Mouse (Mus musculus) neural tube, embryonic 12.5 days (tissue): ENCODE measurements around the gene Fam206a. TPM values are rescaled to one million over a fixed set of nuclear protein-coding genes. Genes with fewer than 3 reads are reported as not detected.
A peak's percentile ranks its signal among the peaks of the same experiment; 100 is the strongest.

ENCODE experiments used
- ATAC-seq: fragments of 200-750 bp; cut with Nextera tagmentation; 2 replicates; pipeline ENCODE4 v1.8.0; 2017; ENCODE audit warnings: low read depth, mild to moderate bottlenecking, moderate TSS enrichment, moderate library complexity; ENCODE audit not compliant: low FRiP score
- H3K27ac ChIP-seq: fragments of 300-500 bp; sonication (generic); 2 replicates; pipeline ENCODE4 v1.5.1; 2016
- H3K27me3 ChIP-seq: fragments of 300-500 bp; sonication (generic); replicated peaks from 2 replicates; pipeline ENCODE4 v1.6.1; 2016; ENCODE audit warnings: mild to moderate bottlenecking
- H3K36me3 ChIP-seq: fragments of 300-500 bp; sonication (generic); 2 replicates; pipeline ENCODE4 v1.6.1; 2016; ENCODE audit warnings: mild to moderate bottlenecking
- H3K4me1 ChIP-seq: fragments of 300-500 bp; sonication (generic); 2 replicates; pipeline ENCODE4 v1.6.1; 2016
- H3K4me2 ChIP-seq: fragments of 300-500 bp; sonication (generic); replicated peaks from 2 replicates; pipeline ENCODE4 v1.6.1; 2016; ENCODE audit warnings: mild to moderate bottlenecking
- H3K4me3 ChIP-seq: fragments of 300-500 bp; sonication (generic); 2 replicates; pipeline ENCODE4 v1.5.1; 2016
- H3K9ac ChIP-seq: fragments of 300-500 bp; sonication (generic); 2 replicates; pipeline ENCODE4 v1.6.1; 2016; ENCODE audit warnings: mild to moderate bottlenecking
- H3K9me3 ChIP-seq: fragments of 300-500 bp; sonication (generic); 2 replicates; pipeline ENCODE4 v1.6.1; 2016; ENCODE audit warnings: mild to moderate bottlenecking
- WGBS: fragments of 180-500 bp; shearing (Covaris S2); methylation state at CpG from one replicate; pipeline ENCODE4 v1.1.7; 2016; 5-methylcytosine and 5-hydroxymethylcytosine counted together
- polyA plus RNA-seq: library from polyadenylated mRNA; unstranded; fragments of >200 nt; fragmentation: Nextera tagmentation; extraction: Ambion mirVana; gene quantifications from 2 replicates; pipeline ENCODE4 v1.2.1, GENCODE M21; 2016

Gene Fam206a
- polyA plus RNA-seq, 1 experiment from 2014 or later: 21.2 TPM

DNA sequence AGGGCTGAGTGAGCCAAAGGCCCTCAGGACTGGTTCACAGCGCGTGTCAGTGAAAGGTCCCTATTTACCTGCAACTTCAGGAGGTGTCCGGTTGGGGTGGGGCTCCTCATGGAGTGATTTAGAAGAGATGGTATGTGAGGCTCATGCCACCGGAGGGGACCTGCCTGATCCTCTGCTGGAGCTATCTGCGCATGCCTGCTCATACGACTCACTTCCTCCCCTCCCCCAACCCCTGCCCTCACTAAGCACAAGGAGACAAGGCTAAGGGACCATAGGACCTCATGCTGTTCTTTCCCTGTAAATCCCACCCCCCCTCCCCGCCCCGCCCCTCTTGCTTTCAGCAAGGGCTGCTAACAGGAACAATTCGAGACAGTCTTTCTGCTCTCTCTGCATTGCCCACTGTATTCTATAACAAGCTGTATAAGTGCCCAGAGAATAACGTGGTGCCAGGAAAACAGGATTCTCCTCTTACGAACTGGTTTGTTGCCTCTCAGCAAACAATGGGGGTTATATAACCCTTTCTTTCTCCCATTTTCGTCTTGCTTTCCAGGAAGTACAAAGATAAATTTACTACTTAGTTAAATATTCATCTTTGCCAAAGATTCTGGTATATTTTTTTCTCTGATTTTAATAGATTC is 43.9 kb downstream of the Fam206a start:
- 0 out of 2 replicates have a peak, but pooled peaks have one; percentile 21 for ATAC-seq
- Histone ChIP-seq H3K36me3 (peaks cover 34% of the 10 kb centered on the region), H3K4me2 (no peak overlapping the region), H3K9ac (no peak overlapping the region), H3K4me3 (no peak overlapping the region), H3K9me3 (no peaks in the 10 kb centered on the region), H3K27ac (no peak overlapping the region), H3K4me1 (no peaks in the 10 kb centered on the region), H3K27me3 (no peaks in the 10 kb centered on the region)
- WGBS: 56% methylated on average over 12 of the region's 12 CpGs

DNA sequence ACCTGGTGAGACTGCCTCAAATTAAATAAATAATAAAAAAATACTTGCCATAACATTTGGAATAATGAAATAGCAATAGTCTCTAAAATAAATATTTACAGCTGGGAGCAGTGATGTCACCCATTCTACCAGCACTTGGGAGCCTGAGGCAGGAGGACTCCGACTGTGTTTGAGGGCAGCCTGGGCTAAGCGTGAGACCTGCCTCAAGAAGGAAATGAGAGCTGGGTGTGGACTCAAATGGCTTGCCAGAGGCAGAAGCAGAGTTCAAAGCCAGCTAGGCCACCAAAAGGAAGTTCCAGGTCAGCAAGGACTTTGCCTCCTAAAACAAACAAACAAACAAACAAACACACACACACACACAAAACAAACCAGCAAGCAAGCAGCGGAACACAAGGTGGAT is 45.3 kb downstream of the Fam206a start:
- Histone ChIP-seq H3K9ac (no peak overlapping the region), H3K36me3 (peaks cover 21% of the 10 kb centered on the region), H3K9me3 (no peaks in the 10 kb centered on the region), H3K27me3 (no peaks in the 10 kb centered on the region), H3K27ac (no peak overlapping the region), H3K4me1 (no peaks in the 10 kb centered on the region), H3K4me2 (no peak overlapping the region), H3K4me3 (no peak overlapping the region)
- ATAC-seq: no peak
- WGBS: 86% methylated on average over 3 of the region's 3 CpGs

DNA sequence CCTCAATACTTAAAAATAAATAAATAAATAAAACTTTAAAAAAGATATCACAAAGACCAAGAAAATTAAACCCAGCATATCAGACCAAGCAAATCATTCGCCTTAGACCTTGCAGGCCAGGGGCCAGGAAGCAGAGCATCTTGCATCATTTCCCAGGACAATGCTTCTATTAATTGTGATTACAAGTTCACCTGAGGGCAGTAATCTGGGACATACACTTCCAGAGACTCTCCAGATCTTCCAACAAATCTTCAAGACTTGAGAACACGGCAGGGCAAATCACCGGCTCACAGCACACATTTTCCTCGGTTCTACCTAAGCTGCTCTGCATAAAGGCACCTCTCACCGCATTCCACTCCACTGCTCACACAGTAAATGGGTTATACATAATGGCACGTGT is 45.9 kb downstream of the Fam206a start:
- H3K9ac ChIP-seq: no peak overlapping the region
- H3K4me1 ChIP-seq: no peaks in the 10 kb centered on the region
- H3K4me2 ChIP-seq: no peak overlapping the region
- no peaks in the 10 kb centered on the region for H3K27me3 ChIP-seq
- H3K36me3 ChIP-seq: peaks cover 20% of the 10 kb centered on the region
- H3K4me3 ChIP-seq: no peak overlapping the region
- H3K9me3 ChIP-seq: no peaks in the 10 kb centered on the region
- H3K27ac ChIP-seq: no peak overlapping the region
- ATAC-seq: no peak
- WGBS: 92% methylated on average over 6 of the region's 6 CpGs

DNA sequence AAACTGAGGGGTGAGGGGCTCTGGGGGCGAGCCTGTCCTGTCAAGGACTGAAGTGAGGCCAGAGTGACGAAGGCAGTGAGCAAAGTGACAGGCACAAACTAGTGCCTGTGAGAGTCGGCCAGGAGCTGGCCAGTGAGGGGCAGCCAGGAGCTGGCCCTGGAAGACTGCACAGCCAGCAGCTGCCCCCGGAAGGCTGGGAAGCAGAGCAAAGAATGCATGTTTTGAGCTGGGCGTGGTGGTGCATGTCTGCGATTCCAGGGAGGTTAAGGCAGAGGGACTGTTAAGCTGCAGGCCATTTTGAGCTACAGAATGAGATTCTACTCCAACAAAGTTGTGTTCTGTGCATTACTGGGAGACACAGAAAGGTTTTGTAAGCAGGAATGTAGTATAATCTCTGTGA is 48.6 kb downstream of the Fam206a start:
- Histone ChIP-seq H3K36me3 (peaks cover 2% of the 10 kb centered on the region), H3K27me3 (no peaks in the 10 kb centered on the region), H3K9me3 (no peaks in the 10 kb centered on the region), H3K27ac (no peak overlapping the region), H3K4me2 (no peak overlapping the region), H3K9ac (no peak overlapping the region), H3K4me3 (no peak overlapping the region), H3K4me1 (no peaks in the 10 kb centered on the region)
- WGBS: 60% methylated on average over 6 of the region's 6 CpGs
- no peak for ATAC-seq

DNA sequence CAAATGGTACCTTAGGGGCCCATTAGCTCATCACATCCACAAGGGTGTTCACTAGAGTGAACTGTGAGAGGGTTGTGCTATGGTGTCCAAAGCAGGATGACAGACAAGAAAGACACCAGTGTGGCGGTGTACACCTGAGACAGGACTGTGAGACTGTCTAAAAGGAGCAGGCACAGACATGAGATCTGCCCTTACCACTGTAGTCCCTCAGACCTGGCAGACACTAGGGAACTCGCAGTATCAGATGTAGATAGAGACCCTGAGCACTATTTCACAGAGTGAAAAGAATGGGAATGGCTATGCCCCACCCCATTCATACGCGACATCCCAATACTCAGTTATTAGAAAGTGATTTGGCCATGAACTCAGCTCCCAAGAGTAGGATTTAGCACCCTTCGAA is 53.8 kb downstream of the Fam206a start:
- H3K9ac ChIP-seq: no peak overlapping the region
- H3K4me1 ChIP-seq: no peaks in the 10 kb centered on the region
- no peaks in the 10 kb centered on the region for H3K9me3 ChIP-seq
- H3K27me3 ChIP-seq: no peaks in the 10 kb centered on the region
- no peak overlapping the region for H3K4me3 ChIP-seq
- WGBS: 91% methylated on average over 5 of the region's 5 CpGs
- no peak for ATAC-seq
- H3K27ac ChIP-seq: no peak overlapping the region
- H3K4me2 ChIP-seq: no peak overlapping the region
- H3K36me3 ChIP-seq: no peaks in the 10 kb centered on the region; the same call in 1 of the 2 replicates

DNA sequence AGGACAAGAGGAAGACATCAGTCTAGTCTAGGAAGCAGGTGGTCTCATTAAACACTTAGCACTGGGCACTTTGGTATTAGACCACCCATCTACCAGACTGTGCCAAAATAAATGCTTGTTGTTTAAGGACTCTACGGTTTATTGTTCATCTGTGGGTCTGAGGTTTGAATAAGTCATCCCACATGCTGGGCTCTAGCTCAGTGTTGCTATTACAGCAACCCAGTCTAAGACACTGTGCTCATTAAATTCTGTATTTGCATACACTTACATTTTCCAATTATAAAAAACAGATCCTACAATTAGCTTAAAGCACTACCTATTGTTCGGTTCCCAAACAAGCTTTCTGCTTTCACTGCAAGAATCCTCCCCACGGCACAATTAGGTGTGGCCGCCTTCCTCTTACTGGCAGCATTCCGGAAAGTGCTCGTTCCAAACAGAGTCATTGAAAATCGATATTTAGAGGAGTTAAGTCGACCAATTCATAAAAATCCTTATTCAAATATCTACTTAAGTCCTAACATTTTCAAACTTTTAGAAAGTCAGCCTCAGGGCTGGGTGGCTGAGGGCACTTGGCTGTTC is 54.3 kb downstream of the Fam206a start:
- H3K4me2 ChIP-seq: no peak overlapping the region
- H3K27me3 ChIP-seq: no peaks in the 10 kb centered on the region
- ATAC-seq: no peak
- no peak overlapping the region for H3K9ac ChIP-seq
- H3K36me3 ChIP-seq: no peaks in the 10 kb centered on the region; the same call in 1 of the 2 replicates
- no peak overlapping the region for H3K4me3 ChIP-seq
- WGBS: 91% methylated on average over 8 of the region's 8 CpGs
- H3K9me3 ChIP-seq: no peaks in the 10 kb centered on the region
- no peaks in the 10 kb centered on the region for H3K4me1 ChIP-seq
- H3K27ac ChIP-seq: no peak overlapping the region

DNA sequence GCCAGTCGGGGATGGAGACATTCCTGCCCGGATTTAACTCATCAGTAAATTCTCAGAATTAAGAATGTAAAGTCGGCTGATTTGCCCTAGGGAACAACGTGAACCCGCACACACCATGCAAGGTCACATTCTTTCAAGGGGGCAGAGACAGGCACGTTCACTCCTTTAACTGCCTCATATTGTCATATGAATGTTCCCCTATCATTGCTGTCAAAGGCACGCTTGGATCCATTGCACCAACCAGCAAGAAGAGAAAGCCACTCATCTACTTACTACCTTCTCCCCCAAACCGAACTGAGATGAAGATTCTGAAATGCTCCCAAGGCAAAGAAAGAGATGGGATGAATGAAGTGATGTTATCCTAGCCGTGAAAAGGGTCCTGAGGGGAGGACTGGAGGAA is 56.6 kb downstream of the Fam206a start:
- Histone ChIP-seq H3K27me3 (no peaks in the 10 kb centered on the region), H3K9me3 (no peaks in the 10 kb centered on the region), H3K9ac (no peak overlapping the region), H3K4me1 (peaks cover 7% of the 10 kb centered on the region), H3K27ac (no peak overlapping the region), H3K36me3 (no peaks in the 10 kb centered on the region; the same call in 1 of the 2 replicates), H3K4me3 (no peak overlapping the region), H3K4me2 (no peak overlapping the region)
- 82% methylated on average over 9 of the region's 9 CpGs for WGBS
- ATAC-seq: no peak

Other genes with a start within 250 kb of the Fam206a start
- gene Gm26657, start 62.3 kb upstream of the Fam206a start, polyA plus RNA-seq: not detected in 2 replicates
- gene Actl7b, start 60.9 kb upstream of the Fam206a start, polyA plus RNA-seq: not detected in 2 replicates
- gene Actl7a, start 58.9 kb upstream of the Fam206a start, polyA plus RNA-seq: not detected in 2 replicates
- 74.0 and 77.4 TPM in 2 replicates for gene Elp1, start within 50 bp of the Fam206a start, polyA plus RNA-seq
- gene Ctnnal1, start 62.8 kb downstream of the Fam206a start, polyA plus RNA-seq: 19.7 and 23.0 TPM in 2 replicates
- gene Tmem245, start 145.1 kb downstream of the Fam206a start, polyA plus RNA-seq: 11.1 and 11.2 TPM in 2 replicates
- gene Frrs1l, start 188.0 kb downstream of the Fam206a start, polyA plus RNA-seq: 10.6 and 11.9 TPM in 2 replicates